Mouse (Mus musculus) natural killer cell, adult 2 months (primary cell): ENCODE results near the gene Tmem178b.

Experiments
- DNase-seq, 2 experiments: peaks; one replicate each; pipeline ENCODE4 v3.0.0; 2022; ENCODE audit warnings: low spot score in 2 of 2

Tmem178b gene

GRCm38 (mm10) chr6:40263687-40264086, 390.6 kb downstream of the Tmem178b start:
- no peak for DNase-seq

DNA sequence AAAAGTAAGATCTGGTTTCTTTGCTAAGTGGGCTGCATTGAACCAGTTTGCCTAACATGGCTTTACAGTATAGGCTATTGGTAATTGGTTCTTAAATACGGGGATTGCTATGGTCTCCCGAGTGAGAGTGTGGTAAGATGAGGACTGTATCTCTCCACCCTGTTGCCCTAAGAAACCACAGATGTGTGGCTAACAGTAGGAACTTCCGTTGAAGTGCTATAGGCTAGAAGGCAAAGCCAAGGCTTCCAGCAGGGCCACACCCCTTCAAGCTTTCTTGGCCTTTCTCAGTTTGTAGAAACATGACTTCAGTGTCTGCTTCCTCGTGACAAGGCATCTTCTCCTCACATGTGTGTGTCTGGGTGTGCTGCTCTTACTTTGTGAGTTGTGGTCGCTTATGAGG, 427.6 kb downstream of the Tmem178b start:
- no peak for DNase-seq

- no peak for DNase-seq
Observed at GRCm38 (mm10) chr6:40303379-40303778, 430.3 kb downstream of the Tmem178b start.
